Mouse (Mus musculus) MEL (cell line): ENCODE results near the gene Angptl1. TPM values are rescaled to one million over a fixed set of nuclear protein-coding genes. Genes with fewer than 3 reads are reported as not detected.
A peak's percentile ranks its signal among the peaks of the same experiment; 100 is the strongest.

Source experiments
- DNase-seq: peaks from one replicate; pipeline ENCODE4 v3.0.0; 2011; ENCODE audit warnings: low read depth, low spot score
- H3K27ac ChIP-seq: 2 replicates; pipeline ENCODE4 v1.5.1; 2012; ENCODE audit warnings: low read depth, mild to moderate bottlenecking, control low read depth, low read length, moderate library complexity; ENCODE audit not compliant: control insufficient read depth
- H3K27me3 ChIP-seq, 2 experiments: fragments of 150-350 bp in 1 of 2; sonication (generic) in 1 of 2; 2 replicates each; pipeline ENCODE4 v1.6.1; 2012; ENCODE audit warnings: low read length in 2 of 2, mild to moderate bottlenecking in 2 of 2, improper control_type of control experiment in 1 of 2, moderate library complexity in 1 of 2; ENCODE audit not compliant: insufficient read depth in 2 of 2, control insufficient read depth in 1 of 2
- H3K36me3 ChIP-seq, 2 experiments: 2 replicates each; pipeline ENCODE4 v1.6.1; 2012 to 2014; ENCODE audit warnings: low read length in 2 of 2, improper control_type of control experiment in 1 of 2, inconsistent platforms in 1 of 2, mild to moderate bottlenecking in 1 of 2; ENCODE audit not compliant: insufficient read depth in 2 of 2, control insufficient read depth in 1 of 2
- H3K4me1 ChIP-seq, 2 experiments: fragments of 150-350 bp in 1 of 2; sonication (generic) in 1 of 2; 2 replicates each; pipeline ENCODE4 v1.6.1; 2012; ENCODE audit warnings: low read length in 2 of 2, improper control_type of control experiment in 1 of 2, mild to moderate bottlenecking in 1 of 2; ENCODE audit not compliant: insufficient read depth in 2 of 2, control insufficient read depth in 1 of 2
- H3K4me3 ChIP-seq, 2 experiments: fragments of 150-350 bp in 1 of 2; sonication (generic) in 1 of 2; 2 replicates each; pipeline ENCODE4 v1.5.1; 2012; ENCODE audit warnings: low read depth in 2 of 2, low read length in 2 of 2, mild to moderate bottlenecking in 2 of 2, moderate library complexity in 2 of 2, control low read depth in 1 of 2, improper control_type of control experiment in 1 of 2; ENCODE audit not compliant: control insufficient read depth in 1 of 2, insufficient read depth in 1 of 2
- H3K79me2 ChIP-seq: 2 replicates; pipeline ENCODE4 v1.6.1; 2012; ENCODE audit warnings: mild to moderate bottlenecking, low read length, moderate library complexity; ENCODE audit not compliant: control insufficient read depth, poor library complexity, insufficient read depth
- H3K9ac ChIP-seq: 2 replicates; pipeline ENCODE4 v1.6.1; 2012; ENCODE audit warnings: low read depth, mild to moderate bottlenecking, control low read depth, low read length, moderate library complexity; ENCODE audit not compliant: control insufficient read depth, poor library complexity, severe bottlenecking
- H3K9me3 ChIP-seq: fragments of 150-350 bp; sonication (generic); replicated peaks from 2 replicates; pipeline ENCODE4 v1.6.1; 2012; ENCODE audit warnings: mild to moderate bottlenecking, low read length, improper control_type of control experiment, moderate library complexity; ENCODE audit not compliant: insufficient read depth
- BHLHE40 ChIP-seq: IDR thresholded peaks from 2 replicates; pipeline ENCODE4 v1.6.1; 2012; ENCODE audit warnings: low read depth, mild to moderate bottlenecking, inconsistent platforms, low read length, improper control_type of control experiment, borderline replicate concordance
- CHD1 ChIP-seq: IDR thresholded peaks from 2 replicates; pipeline ENCODE4 v1.6.1; 2012; ENCODE audit warnings: low read depth, mild to moderate bottlenecking, inconsistent platforms, low read length, improper control_type of control experiment
- CHD2 ChIP-seq: IDR thresholded peaks from 2 replicates; pipeline ENCODE4 v1.6.1; 2011; ENCODE audit warnings: low read length, improper control_type of control experiment
- CTCF ChIP-seq, 3 experiments: IDR thresholded peaks in 2 of 3; conservative IDR thresholded peaks in 1 of 3; 2 replicates each; pipeline ENCODE4 v1.5.1; 2011 to 2012; ENCODE audit warnings: low read length in 3 of 3, low read depth in 2 of 3, mild to moderate bottlenecking in 2 of 3, improper control_type of control experiment in 1 of 3, inconsistent platforms in 1 of 3, mixed read lengths in 1 of 3, moderate library complexity in 1 of 3; ENCODE audit not compliant: control insufficient read depth in 1 of 3, insufficient read depth in 1 of 3, poor library complexity in 1 of 3, severe bottlenecking in 1 of 3
- E2F4 ChIP-seq: IDR thresholded peaks from 2 replicates; pipeline ENCODE4 v1.6.1; 2011; ENCODE audit warnings: low read depth, low read length, improper control_type of control experiment, borderline replicate concordance
- ELF1 ChIP-seq: IDR thresholded peaks from 2 replicates; pipeline ENCODE4 v1.6.1; 2014; ENCODE audit warnings: low read depth, mild to moderate bottlenecking, inconsistent platforms, low read length, improper control_type of control experiment, moderate library complexity
- EP300 ChIP-seq, 2 experiments: IDR thresholded peaks; 2 replicates each; pipeline ENCODE4 v1.6.1; 2011; ENCODE audit warnings: improper control_type of control experiment in 2 of 2, low read length in 2 of 2, low read depth in 1 of 2, mild to moderate bottlenecking in 1 of 2
- ETS1 ChIP-seq: IDR thresholded peaks from 2 replicates; pipeline ENCODE4 v1.6.1; 2012; ENCODE audit warnings: low read depth, mild to moderate bottlenecking, inconsistent platforms, low read length, improper control_type of control experiment, moderate library complexity
- GABPA ChIP-seq: IDR thresholded peaks from 2 replicates; pipeline ENCODE4 v1.6.1; 2012; ENCODE audit warnings: low read depth, mild to moderate bottlenecking, inconsistent platforms, low read length, improper control_type of control experiment, moderate library complexity
- GATA1 ChIP-seq: IDR thresholded peaks from 2 replicates; pipeline ENCODE4 v1.6.1; 2011; ENCODE audit warnings: low read depth, low read length, improper control_type of control experiment
- HCFC1 ChIP-seq: IDR thresholded peaks from 2 replicates; pipeline ENCODE4 v1.6.1; 2012; ENCODE audit warnings: low read depth, mild to moderate bottlenecking, inconsistent platforms, low read length, improper control_type of control experiment, moderate library complexity
- JUND ChIP-seq: IDR thresholded peaks from 2 replicates; pipeline ENCODE4 v1.6.1; 2011; ENCODE audit warnings: low read depth, mild to moderate bottlenecking, improper control_type of control experiment, low read length
- KAT2A ChIP-seq: conservative IDR thresholded peaks from 2 replicates; pipeline ENCODE4 v1.6.1; 2012; ENCODE audit warnings: low read depth, low read length, improper control_type of control experiment, inconsistent platforms
- MAX ChIP-seq: IDR thresholded peaks from 2 replicates; pipeline ENCODE4 v1.6.1; 2011; ENCODE audit warnings: low read length, improper control_type of control experiment
- MAZ ChIP-seq: IDR thresholded peaks from 2 replicates; pipeline ENCODE4 v1.6.1; 2012; ENCODE audit warnings: low read depth, mild to moderate bottlenecking, inconsistent platforms, low read length, improper control_type of control experiment
- MEF2A ChIP-seq: IDR thresholded peaks from 2 replicates; pipeline ENCODE4 v1.6.1; 2014; ENCODE audit warnings: low read depth, mild to moderate bottlenecking, inconsistent platforms, low read length, improper control_type of control experiment; ENCODE audit not compliant: poor library complexity, insufficient replicate concordance, severe bottlenecking; ENCODE audit errors: extremely low read depth
- MXI1 ChIP-seq: IDR thresholded peaks from 2 replicates; pipeline ENCODE4 v1.6.1; 2011; ENCODE audit warnings: mild to moderate bottlenecking, low read depth, low read length, improper control_type of control experiment
- MYB ChIP-seq: IDR thresholded peaks from 2 replicates; pipeline ENCODE4 v1.6.1; 2011; ENCODE audit warnings: mild to moderate bottlenecking, low read depth, low read length, improper control_type of control experiment
- MYC ChIP-seq: IDR thresholded peaks from 2 replicates; pipeline ENCODE4 v1.6.1; 2011; ENCODE audit warnings: low read depth, mild to moderate bottlenecking, low read length, improper control_type of control experiment, moderate library complexity
- POLR2A ChIP-seq, 2 experiments: IDR thresholded peaks; 2 replicates each; pipeline ENCODE4 v1.6.1; 2011 to 2012; ENCODE audit warnings: low read length in 2 of 2, mild to moderate bottlenecking in 2 of 2, control low read depth in 1 of 2, improper control_type of control experiment in 1 of 2, low read depth in 1 of 2, moderate library complexity in 1 of 2; ENCODE audit not compliant: control insufficient read depth in 1 of 2, insufficient read depth in 1 of 2, poor library complexity in 1 of 2
- POLR2AphosphoS2 ChIP-seq: IDR thresholded peaks from 2 replicates; pipeline ENCODE4 v1.6.1; 2011; ENCODE audit warnings: low read length, improper control_type of control experiment
- POLR2AphosphoS5 ChIP-seq: IDR thresholded peaks from 2 replicates; pipeline ENCODE4 v1.6.1; 2012; ENCODE audit warnings: low read depth, borderline replicate concordance, mild to moderate bottlenecking, inconsistent platforms, low read length, moderate library complexity, mixed read lengths
- RCOR1 ChIP-seq: IDR thresholded peaks from 2 replicates; pipeline ENCODE4 v1.6.1; 2012; ENCODE audit warnings: low read depth, mild to moderate bottlenecking, inconsistent platforms, low read length, improper control_type of control experiment
- SIN3A ChIP-seq: IDR thresholded peaks from 2 replicates; pipeline ENCODE4 v1.6.1; 2012; ENCODE audit warnings: low read length, improper control_type of control experiment, inconsistent platforms
- SMC3 ChIP-seq: IDR thresholded peaks from 2 replicates; pipeline ENCODE4 v1.6.1; 2011; ENCODE audit warnings: low read depth, low read length, improper control_type of control experiment
- TAL1 ChIP-seq: IDR thresholded peaks from 2 replicates; pipeline ENCODE4 v1.6.1; 2012; ENCODE audit warnings: mild to moderate bottlenecking, inconsistent platforms, low read length, moderate library complexity, mixed read lengths
- TBP ChIP-seq: IDR thresholded peaks from 2 replicates; pipeline ENCODE4 v1.8.0; 2011; ENCODE audit warnings: low read depth, low read length, improper control_type of control experiment
- USF2 ChIP-seq, 2 experiments: IDR thresholded peaks; 2 replicates each; pipeline ENCODE4 v1.6.1; 2011 to 2012; ENCODE audit warnings: improper control_type of control experiment in 2 of 2, low read length in 2 of 2, borderline replicate concordance in 1 of 2, inconsistent platforms in 1 of 2, low read depth in 1 of 2, mild to moderate bottlenecking in 1 of 2; ENCODE audit not compliant: insufficient read depth in 1 of 2
- ZC3H11A ChIP-seq: IDR thresholded peaks from 2 replicates; pipeline ENCODE4 v1.6.1; 2012; ENCODE audit warnings: low read depth, mild to moderate bottlenecking, inconsistent platforms, low read length, improper control_type of control experiment
- ZMIZ1 ChIP-seq: IDR thresholded peaks from 2 replicates; pipeline ENCODE4 v1.6.1; 2012; ENCODE audit warnings: low read depth, mild to moderate bottlenecking, inconsistent platforms, low read length, improper control_type of control experiment, moderate library complexity
- polyA plus RNA-seq, 2 experiments: library from polyadenylated mRNA; stranded (reverse) in 1 of 2; unstranded in 1 of 2; fragments of >175 nt in 1 of 2; fragments of >200 nt in 1 of 2; gene quantifications; 2 replicates each; pipeline versions ENCODE4 v1.2.1 to v1.2.4; 2012; ENCODE audit warnings: low replicate concordance in 2 of 2, low read depth in 1 of 2; ENCODE audit not compliant: insufficient read length in 2 of 2, insufficient read depth in 1 of 2, missing spikeins in 1 of 2
- total RNA-seq: library from RNA; depleted of rRNA; stranded (reverse); fragments of 300-350 nt; gene quantifications from 2 replicates; pipeline ENCODE4 v1.2.3, GENCODE M21; 2012

Gene Angptl1
- total and polyA plus RNA-seq, 3 experiments: 0.07 TPM; not detected in 2

GRCm38 (mm10) chr1:156856666-156857065 is 18.3 kb downstream of the Angptl1 start:
- TF ChIP-seq CHD1: no peak
- TF ChIP-seq EP300 (IDR thresholded peaks at IDR 0.05; ENCODE audit: low read depth in 1 of 2, low read length in 2 of 2): peak in 1 of 2 experiments; percentile 27; a peak in 2 of 4 replicates
- TF ChIP-seq GABPA: no peak
- no peak for TF ChIP-seq CHD2
- TF ChIP-seq E2F4: no peak
- TF ChIP-seq KAT2A: no peak
- TF ChIP-seq RCOR1: no peak
- TF ChIP-seq CTCF (IDR thresholded peaks at IDR 0.05 in 2 of 3, conservative IDR thresholded peaks at IDR 0.05 in 1 of 3; ENCODE audit: control insufficient read depth in 1 of 3, insufficient read depth in 1 of 3, low read depth in 2 of 3, low read length in 3 of 3, poor library complexity in 1 of 3, severe bottlenecking in 1 of 3): no peak
- TF ChIP-seq MAX: no peak
- TF ChIP-seq, all 39 proteins: peak for 1
- Histone ChIP-seq H3K4me3 (no peak overlapping the region), H3K27ac (no peak overlapping the region), H3K79me2 (no peaks in the 10 kb centered on the region), H3K36me3 (peaks cover 0 to 26% of the 10 kb centered on the region in 2 experiments; a peak in 2 of 4 replicates), H3K9ac (no peak overlapping the region), H3K27me3 (no peaks in the 10 kb centered on the region), H3K9me3 (no peaks in the 10 kb centered on the region), H3K4me1 (peaks cover 13 to 29% of the 10 kb centered on the region in 2 experiments)
- DNase-seq: peak; percentile 11

GRCm38 (mm10) chr1:156859156-156859555 is 20.8 kb downstream of the Angptl1 start:
- no peaks in the 10 kb centered on the region for H3K79me2 ChIP-seq
- H3K27me3 ChIP-seq: no peaks in the 10 kb centered on the region
- peaks cover 0 to 26% of the 10 kb centered on the region in 2 experiments; a peak in 2 of 4 replicates for H3K36me3 ChIP-seq
- H3K4me1 ChIP-seq: peaks cover 13 to 29% of the 10 kb centered on the region in 2 experiments
- peak overlapping the region; percentile 31 for H3K9ac ChIP-seq
- H3K4me3 ChIP-seq: peak overlapping the region; percentile 20 to 48
- peak overlapping the region; percentile 69 for H3K27ac ChIP-seq
- no peaks in the 10 kb centered on the region for H3K9me3 ChIP-seq
- DNase-seq: peak; percentile 80
- no peak for TF ChIP-seq MYB
- TF ChIP-seq BHLHE40: no peak
- no peak for TF ChIP-seq CTCF (IDR thresholded peaks at IDR 0.05 in 2 of 3, conservative IDR thresholded peaks at IDR 0.05 in 1 of 3; ENCODE audit: control insufficient read depth in 1 of 3, insufficient read depth in 1 of 3, low read depth in 2 of 3, low read length in 3 of 3, poor library complexity in 1 of 3, severe bottlenecking in 1 of 3)
- TF ChIP-seq POLR2AphosphoS5: no peak
- TF ChIP-seq ZMIZ1: no peak
- no peak for TF ChIP-seq JUND
- no peak; the same call in 1 of the 2 replicates for TF ChIP-seq MXI1
- peak; percentile 18; the same call in 1 of the 2 replicates for TF ChIP-seq HCFC1
- TF ChIP-seq POLR2A (IDR thresholded peaks at IDR 0.05; ENCODE audit: control insufficient read depth in 1 of 2, insufficient read depth in 1 of 2, low read depth in 1 of 2, low read length in 2 of 2, poor library complexity in 1 of 2): no peak; a peak in 1 of 4 replicates
- TF ChIP-seq POLR2AphosphoS2: no peak
- TF ChIP-seq MAZ: no peak
- no peak for TF ChIP-seq MEF2A
- no peak for TF ChIP-seq MYC
- no peak for TF ChIP-seq KAT2A
- peak; percentile 31; the same call in 1 of the 2 replicates for TF ChIP-seq SIN3A
- TF ChIP-seq EP300 (IDR thresholded peaks at IDR 0.05; ENCODE audit: low read depth in 1 of 2, low read length in 2 of 2): peak in 1 of 2 experiments; percentile 40; a peak in 2 of 4 replicates
- TF ChIP-seq ELF1: no peak
- 0 out of 2 replicates have a peak, but pooled peaks have one; percentile 5 for TF ChIP-seq GATA1
- no peak for TF ChIP-seq SMC3
- TF ChIP-seq GABPA: no peak
- no peak for TF ChIP-seq MAX
- TF ChIP-seq TAL1: no peak
- TF ChIP-seq ETS1: peak; percentile 43; the same call in 1 of the 2 replicates
- no peak for TF ChIP-seq ZC3H11A
- peak; percentile 81 for TF ChIP-seq TBP
- no peak for TF ChIP-seq E2F4
- TF ChIP-seq CHD1: no peak
- TF ChIP-seq USF2 (IDR thresholded peaks at IDR 0.05; ENCODE audit: borderline replicate concordance in 1 of 2, insufficient read depth in 1 of 2, low read depth in 1 of 2, low read length in 2 of 2): no peak
- TF ChIP-seq CHD2: no peak
